Mouse (Mus musculus): ENCODE data around the gene Uba7. TPM values are rescaled to one million over a fixed set of nuclear protein-coding genes. Genes with fewer than 3 reads are reported as not detected.

Gene Uba7
- polyA plus RNA-seq (2015; fragmentation: Nextera tagmentation; extraction: Ambion mirVana), result 32.8 and 35.5 TPM in 2 replicates

DNA sequence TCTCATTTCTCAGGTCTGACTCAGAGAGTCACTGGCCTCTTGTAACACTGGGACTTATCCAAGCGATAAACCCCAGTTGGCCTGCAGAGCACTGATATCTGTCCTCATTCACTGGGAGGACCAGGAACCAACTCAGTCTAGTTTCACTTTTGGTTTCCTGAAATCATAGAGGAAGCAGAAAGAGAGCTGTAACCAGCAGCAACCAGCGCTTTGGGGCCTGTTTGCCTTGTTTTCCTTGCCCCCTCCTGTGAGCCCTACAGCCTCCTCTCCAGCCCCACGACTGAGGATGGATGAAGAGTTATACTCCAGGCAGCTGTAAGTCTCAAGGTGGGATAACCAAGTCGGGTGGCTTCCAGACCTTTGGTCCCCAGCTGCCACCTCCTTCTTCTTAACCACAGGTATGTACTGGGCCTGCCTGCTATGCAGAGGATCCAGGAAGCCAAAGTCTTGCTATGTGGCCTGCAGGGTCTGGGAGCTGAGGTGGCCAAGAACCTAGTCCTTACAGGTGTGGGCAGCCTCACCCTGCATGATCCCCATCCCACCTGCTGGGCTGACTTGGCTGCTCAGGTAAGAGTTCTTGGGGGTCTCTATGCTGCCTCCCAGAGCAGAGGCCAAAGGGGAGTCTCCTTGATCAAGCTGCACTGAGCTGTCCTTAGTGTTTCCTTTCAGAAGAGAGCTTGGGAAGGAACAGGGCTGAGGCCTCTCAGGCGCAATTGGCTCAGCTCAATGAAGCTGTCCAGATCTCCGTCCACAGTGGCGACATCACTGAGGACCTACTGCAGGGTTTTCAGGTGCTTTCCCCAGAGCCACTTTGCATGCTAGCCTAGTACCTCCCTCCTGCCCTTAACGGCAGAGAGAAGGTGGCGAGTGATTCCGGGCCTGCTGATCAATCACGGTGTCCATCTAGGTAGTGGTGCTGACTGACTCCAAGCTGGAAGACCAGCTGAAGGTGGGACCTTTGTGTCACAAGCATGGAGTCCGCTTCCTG is at the start of gene Uba7:
Gene Uba7 (plus strand): TSS at position 107 of the 988 bp plus-strand sequence.
- ATAC-seq, result peak; percentile 93
- peak within 1 kb of the TSS; percentile 43 for H3K4me3 ChIP-seq (ENCODE audit: low read length)
- H3K27me3 ChIP-seq (replicated peaks; ENCODE audit: control insufficient read depth, insufficient read depth, low read length), result no peaks in the 10 kb centered on the region
- no peaks in the 10 kb centered on the region for H3K9me3 ChIP-seq (ENCODE audit: control insufficient read depth, low read length)
- peaks cover 18% of the 10 kb centered on the region for H3K4me1 ChIP-seq (ENCODE audit: control insufficient read depth, insufficient read depth, low read length)
- 61% methylated on average over 12 of the region's 12 CpGs for WGBS
- no peaks in the 10 kb centered on the region for H3K36me3 ChIP-seq (ENCODE audit: control insufficient read depth, insufficient read depth, low read length)
- H3K4me2 ChIP-seq (ENCODE audit: low read depth, low read length), result peak within 1 kb of the TSS; percentile 61
- peak within 1 kb of the TSS; percentile 87 for H3K27ac ChIP-seq (ENCODE audit: low read length)
- peak within 1 kb of the TSS; percentile 66 for H3K9ac ChIP-seq (ENCODE audit: low read depth, low read length)

DNA sequence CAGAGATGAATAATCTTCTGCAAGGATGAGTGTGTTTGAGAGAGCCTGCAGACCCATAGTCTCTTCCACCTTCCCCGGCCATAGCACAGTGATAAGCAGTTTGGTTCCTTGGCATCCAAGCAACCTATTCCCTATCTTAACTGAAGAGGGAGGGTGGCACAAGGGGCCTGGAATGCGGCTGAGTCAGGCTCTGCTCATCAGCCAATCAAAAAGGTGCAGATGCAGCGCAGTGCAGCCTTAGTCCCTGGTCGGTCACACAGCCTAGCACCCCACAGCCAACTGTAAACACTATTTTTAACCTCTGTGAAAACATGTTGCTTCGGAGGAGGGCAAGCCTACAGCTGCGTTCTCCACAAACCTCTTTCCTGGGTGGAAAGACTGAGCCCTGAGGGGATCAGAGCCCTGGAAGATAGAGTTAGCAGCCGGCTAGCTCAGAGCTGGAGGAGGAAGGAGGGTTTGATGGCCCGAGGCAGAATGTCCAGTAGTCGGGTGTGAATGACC is 48.3 kb upstream of the Uba7 start:
- Histone ChIP-seq H3K27me3 (replicated peaks; ENCODE audit: control insufficient read depth, insufficient read depth, low read length) (no peaks in the 10 kb centered on the region), H3K4me1 (ENCODE audit: control insufficient read depth, insufficient read depth, low read length) (peaks cover 21% of the 10 kb centered on the region), H3K27ac (ENCODE audit: low read length) (no peak overlapping the region), H3K4me3 (ENCODE audit: low read length) (no peak overlapping the region), H3K36me3 (ENCODE audit: control insufficient read depth, insufficient read depth, low read length) (no peaks in the 10 kb centered on the region), H3K4me2 (ENCODE audit: low read depth, low read length) (no peak overlapping the region), H3K9me3 (ENCODE audit: control insufficient read depth, low read length) (no peaks in the 10 kb centered on the region), H3K9ac (ENCODE audit: low read depth, low read length) (no peak overlapping the region)
- no peak for ATAC-seq
- WGBS, result 41% methylated on average over 9 of the region's 9 CpGs

DNA sequence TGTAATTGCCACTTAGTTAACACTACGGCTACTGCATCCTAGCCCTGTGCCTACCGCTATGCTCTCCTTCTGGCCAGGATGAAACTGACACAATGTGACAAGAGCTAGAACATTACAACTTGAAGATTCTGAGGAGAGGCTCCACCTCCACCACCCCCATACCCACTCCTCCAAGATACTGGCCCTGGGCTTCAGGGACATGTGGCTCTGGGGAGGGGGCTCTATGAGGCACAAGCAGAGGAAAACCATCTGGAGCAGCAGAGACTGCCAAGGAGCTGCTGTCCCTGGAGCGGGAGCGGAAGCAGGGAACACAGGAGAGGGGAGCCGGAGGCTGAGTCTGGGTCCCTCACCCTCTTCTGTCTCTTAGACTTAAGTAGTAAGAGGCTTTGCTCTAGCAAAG is 47.6 kb upstream of the Uba7 start:
- ATAC-seq, result no peak
- WGBS, result 67% methylated on average over 5 of the region's 5 CpGs
- Histone ChIP-seq H3K9ac (ENCODE audit: low read depth, low read length) (0 out of 2 replicates have a peak overlapping the region, but pooled peaks have one; percentile 2), H3K4me3 (ENCODE audit: low read length) (no peak overlapping the region), H3K27me3 (replicated peaks; ENCODE audit: control insufficient read depth, insufficient read depth, low read length) (no peaks in the 10 kb centered on the region), H3K4me1 (ENCODE audit: control insufficient read depth, insufficient read depth, low read length) (peaks cover 22% of the 10 kb centered on the region), H3K36me3 (ENCODE audit: control insufficient read depth, insufficient read depth, low read length) (no peaks in the 10 kb centered on the region), H3K27ac (ENCODE audit: low read length) (no peak overlapping the region), H3K4me2 (ENCODE audit: low read depth, low read length) (no peak overlapping the region), H3K9me3 (ENCODE audit: control insufficient read depth, low read length) (no peaks in the 10 kb centered on the region)

DNA sequence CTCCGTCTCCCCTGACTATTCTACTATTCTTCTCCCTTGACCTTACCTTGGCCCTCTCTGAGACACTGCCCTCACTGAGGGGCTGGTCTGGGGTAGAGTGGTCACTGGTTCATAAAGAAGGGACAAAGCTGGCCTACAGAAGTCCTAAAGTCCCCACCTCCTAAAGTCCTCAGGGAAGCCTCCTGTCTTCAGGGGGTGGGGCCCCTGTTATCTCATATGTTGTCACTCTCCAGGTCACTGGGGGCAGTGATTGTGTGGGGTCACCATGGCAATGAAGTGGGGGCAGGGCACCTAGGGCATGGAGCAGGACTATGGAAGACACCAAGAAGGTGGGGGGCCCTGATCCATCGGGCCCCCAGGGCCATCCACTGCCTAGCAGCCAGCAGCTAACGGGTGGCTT is 47.1 kb upstream of the Uba7 start, which contains the start of gene Actl11:
Gene Actl11 (plus strand): TSS at position 301 of the 400 bp plus-strand sequence.
- no peaks in the 10 kb centered on the region for H3K36me3 ChIP-seq (ENCODE audit: control insufficient read depth, insufficient read depth, low read length)
- H3K4me3 ChIP-seq (ENCODE audit: low read length), result no peak within 1 kb of the TSS
- H3K4me1 ChIP-seq (ENCODE audit: control insufficient read depth, insufficient read depth, low read length), result peaks cover 22% of the 10 kb centered on the region
- ATAC-seq, result 0 out of 2 replicates have a peak, but pooled peaks have one; percentile 34
- no peak within 1 kb of the TSS for H3K27ac ChIP-seq (ENCODE audit: low read length)
- no peaks in the 10 kb centered on the region for H3K27me3 ChIP-seq (replicated peaks; ENCODE audit: control insufficient read depth, insufficient read depth, low read length)
- WGBS, result 72% methylated on average over 3 of the region's 3 CpGs
- H3K9ac ChIP-seq (ENCODE audit: low read depth, low read length), result 0 out of 2 replicates have a peak within 1 kb of the TSS, but pooled peaks have one; percentile 2
- no peaks in the 10 kb centered on the region for H3K9me3 ChIP-seq (ENCODE audit: control insufficient read depth, low read length)
- H3K4me2 ChIP-seq (ENCODE audit: low read depth, low read length), result no peak within 1 kb of the TSS

DNA sequence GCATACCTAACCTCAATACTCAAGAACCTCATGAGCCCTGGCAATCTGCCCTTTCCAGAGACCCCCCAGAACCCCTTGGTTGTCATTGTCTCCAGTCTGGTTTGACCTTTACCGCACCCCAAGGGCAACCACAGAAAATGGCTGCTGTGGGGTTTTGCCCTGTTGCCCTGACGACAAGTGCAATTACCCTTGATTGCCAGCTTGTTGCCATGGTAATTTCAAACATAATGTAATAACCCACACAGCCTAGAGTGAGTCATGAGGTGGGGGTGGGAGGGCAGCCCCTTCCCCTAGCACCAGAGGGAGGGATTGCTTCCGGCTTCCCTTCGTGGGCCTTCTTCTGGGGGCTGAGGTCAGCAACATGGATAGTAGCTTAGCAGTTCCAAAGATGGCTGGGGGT is 43.1 kb upstream of the Uba7 start:
- ATAC-seq, result no peak
- Histone ChIP-seq H3K4me2 (ENCODE audit: low read depth, low read length) (no peak overlapping the region), H3K4me1 (ENCODE audit: control insufficient read depth, insufficient read depth, low read length) (peaks cover 31% of the 10 kb centered on the region), H3K4me3 (ENCODE audit: low read length) (no peak overlapping the region), H3K9ac (ENCODE audit: low read depth, low read length) (no peak overlapping the region), H3K27ac (ENCODE audit: low read length) (no peak overlapping the region), H3K27me3 (replicated peaks; ENCODE audit: control insufficient read depth, insufficient read depth, low read length) (peaks cover 14% of the 10 kb centered on the region), H3K36me3 (ENCODE audit: control insufficient read depth, insufficient read depth, low read length) (no peaks in the 10 kb centered on the region), H3K9me3 (ENCODE audit: control insufficient read depth, low read length) (no peaks in the 10 kb centered on the region)
- WGBS, result 61% methylated on average over 4 of the region's 4 CpGs

DNA sequence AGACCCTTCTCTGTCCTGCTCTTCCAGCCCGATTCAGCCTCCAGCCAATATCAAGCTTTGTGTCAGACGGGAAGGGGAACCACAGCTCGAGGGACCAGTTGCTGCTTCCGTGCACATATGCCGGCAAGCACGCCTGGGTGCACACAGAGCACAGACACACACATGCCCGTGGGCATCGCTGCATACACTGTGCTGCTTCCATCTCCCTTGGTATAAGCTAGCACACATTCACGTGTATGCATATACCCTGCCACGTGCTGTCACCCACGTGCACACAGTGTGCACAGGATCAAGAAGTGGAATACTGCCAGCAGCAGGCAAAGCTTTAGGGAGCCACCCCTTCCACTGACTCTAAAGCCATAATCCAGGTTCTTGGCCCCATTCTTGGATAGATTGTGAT is 41.2 kb upstream of the Uba7 start:
- H3K27ac ChIP-seq (ENCODE audit: low read length), result no peak overlapping the region
- no peaks in the 10 kb centered on the region for H3K9me3 ChIP-seq (ENCODE audit: control insufficient read depth, low read length)
- no peak overlapping the region for H3K9ac ChIP-seq (ENCODE audit: low read depth, low read length)
- no peak overlapping the region for H3K4me3 ChIP-seq (ENCODE audit: low read length)
- H3K36me3 ChIP-seq (ENCODE audit: control insufficient read depth, insufficient read depth, low read length), result no peaks in the 10 kb centered on the region
- H3K4me1 ChIP-seq (ENCODE audit: control insufficient read depth, insufficient read depth, low read length), result peaks cover 22% of the 10 kb centered on the region
- no peak overlapping the region for H3K4me2 ChIP-seq (ENCODE audit: low read depth, low read length)
- H3K27me3 ChIP-seq (replicated peaks; ENCODE audit: control insufficient read depth, insufficient read depth, low read length), result peaks cover 16% of the 10 kb centered on the region
- ATAC-seq, result no peak
- WGBS, result 85% methylated on average over 11 of the region's 11 CpGs

DNA sequence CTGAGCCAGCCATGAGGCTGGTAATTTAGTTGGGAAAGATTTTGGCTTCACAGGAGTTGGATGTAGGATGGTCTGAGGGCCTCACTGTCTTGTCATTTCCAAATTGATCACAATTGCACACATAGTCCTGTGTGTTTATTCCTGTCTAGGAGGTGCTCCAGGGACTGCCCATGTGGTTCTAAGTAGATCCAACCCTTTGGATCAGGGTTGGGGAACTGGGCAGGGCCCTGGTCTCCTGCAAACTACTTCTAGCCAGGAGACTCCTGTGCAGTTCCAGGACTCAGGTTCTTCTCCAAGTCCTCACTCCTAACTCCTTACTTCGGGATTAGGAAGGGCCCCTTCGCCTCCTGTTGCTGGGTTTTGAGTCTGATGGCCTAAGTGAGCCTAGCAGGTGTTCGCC is 39.9 kb upstream of the Uba7 start, which contains the start of gene Camkv:
Gene Camkv (plus strand): TSS at position 301 of the 400 bp plus-strand sequence.
- peak within 1 kb of the TSS; percentile 94 for H3K4me2 ChIP-seq (ENCODE audit: low read depth, low read length)
- H3K36me3 ChIP-seq (ENCODE audit: control insufficient read depth, insufficient read depth, low read length), result no peaks in the 10 kb centered on the region
- no peaks in the 10 kb centered on the region for H3K9me3 ChIP-seq (ENCODE audit: control insufficient read depth, low read length)
- no peak for ATAC-seq
- 13% methylated on average over 3 of the region's 3 CpGs for WGBS
- peak within 1 kb of the TSS; percentile 53 for H3K4me3 ChIP-seq (ENCODE audit: low read length)
- peaks cover 16% of the 10 kb centered on the region for H3K27me3 ChIP-seq (replicated peaks; ENCODE audit: control insufficient read depth, insufficient read depth, low read length)
- peak within 1 kb of the TSS; percentile 66 for H3K9ac ChIP-seq (ENCODE audit: low read depth, low read length)
- peaks cover 22% of the 10 kb centered on the region for H3K4me1 ChIP-seq (ENCODE audit: control insufficient read depth, insufficient read depth, low read length)
- no peak within 1 kb of the TSS for H3K27ac ChIP-seq (ENCODE audit: low read length)

DNA sequence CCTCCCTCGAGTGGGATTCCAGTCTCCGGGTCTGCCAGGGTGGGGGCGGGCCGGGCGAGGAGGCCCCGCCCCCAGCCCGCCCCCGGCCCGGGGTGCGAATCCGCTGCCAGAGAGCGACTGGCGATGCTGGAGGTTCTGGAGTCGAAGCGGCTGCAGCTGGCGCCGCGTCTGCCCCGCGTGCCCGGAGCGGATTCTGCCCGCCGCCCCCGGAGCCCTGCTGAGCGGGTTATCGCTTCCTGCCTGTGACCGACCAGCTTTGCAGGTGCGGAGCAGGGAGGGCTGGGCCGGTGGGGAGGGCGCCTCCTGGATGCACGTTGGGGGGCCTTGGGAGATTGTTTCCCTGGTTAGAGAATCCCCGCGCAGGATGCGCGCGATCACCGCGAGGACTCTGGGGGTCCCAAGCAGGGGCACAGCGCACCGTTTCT is 39.5 kb upstream of the Uba7 start:
- H3K4me3 ChIP-seq (ENCODE audit: low read length), result peak overlapping the region; percentile 53
- 1% methylated on average over 40 of the region's 41 CpGs for WGBS
- no peak overlapping the region for H3K27ac ChIP-seq (ENCODE audit: low read length)
- 0 out of 2 replicates have a peak, but pooled peaks have one; percentile 29 for ATAC-seq
- peaks cover 16% of the 10 kb centered on the region for H3K27me3 ChIP-seq (replicated peaks; ENCODE audit: control insufficient read depth, insufficient read depth, low read length)
- H3K9me3 ChIP-seq (ENCODE audit: control insufficient read depth, low read length), result no peaks in the 10 kb centered on the region
- peak overlapping the region; percentile 94 for H3K4me2 ChIP-seq (ENCODE audit: low read depth, low read length)
- peaks cover 19% of the 10 kb centered on the region for H3K4me1 ChIP-seq (ENCODE audit: control insufficient read depth, insufficient read depth, low read length)
- no peaks in the 10 kb centered on the region for H3K36me3 ChIP-seq (ENCODE audit: control insufficient read depth, insufficient read depth, low read length)
- H3K9ac ChIP-seq (ENCODE audit: low read depth, low read length), result peak overlapping the region; percentile 66

DNA sequence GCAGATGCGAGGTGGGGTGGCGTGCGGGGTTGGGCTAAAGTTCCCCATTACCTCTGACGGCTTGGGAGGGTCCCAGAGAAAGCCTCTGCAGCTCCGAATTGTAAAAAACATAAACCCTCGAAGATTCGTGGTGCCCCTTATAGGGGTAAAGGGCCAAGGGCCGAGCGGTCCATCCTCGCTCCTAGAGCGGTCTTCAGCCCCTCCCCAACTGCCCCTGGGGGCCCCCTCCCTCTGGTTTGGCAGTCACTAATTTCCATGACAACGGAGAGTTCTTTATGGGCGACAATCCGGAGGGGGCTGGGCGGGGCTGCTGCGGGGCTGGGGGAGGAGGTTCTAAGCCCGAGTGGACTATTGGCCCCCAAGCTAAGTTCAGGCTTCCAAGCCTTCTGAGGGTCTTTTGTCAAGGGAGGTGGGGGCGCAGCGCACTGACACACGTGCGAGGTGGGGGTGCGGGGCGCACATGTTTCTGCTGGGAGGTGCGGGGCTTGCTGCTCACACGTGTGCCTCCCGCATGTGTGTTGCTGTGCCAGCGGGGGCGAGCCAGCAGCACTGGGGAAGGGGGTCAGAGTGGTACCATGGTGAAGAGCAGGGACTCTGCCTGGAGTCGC is 39.0 kb upstream of the Uba7 start:
- Histone ChIP-seq H3K4me2 (ENCODE audit: low read depth, low read length) (peak overlapping the region; percentile 94), H3K4me1 (ENCODE audit: control insufficient read depth, insufficient read depth, low read length) (peaks cover 14% of the 10 kb centered on the region), H3K9me3 (ENCODE audit: control insufficient read depth, low read length) (no peaks in the 10 kb centered on the region), H3K4me3 (ENCODE audit: low read length) (peak overlapping the region; percentile 53), H3K36me3 (ENCODE audit: control insufficient read depth, insufficient read depth, low read length) (no peaks in the 10 kb centered on the region), H3K27ac (ENCODE audit: low read length) (no peak overlapping the region), H3K9ac (ENCODE audit: low read depth, low read length) (peak overlapping the region; percentile 66), H3K27me3 (replicated peaks; ENCODE audit: control insufficient read depth, insufficient read depth, low read length) (peaks cover 16% of the 10 kb centered on the region)
- WGBS, result 4% methylated on average over 29 of the region's 29 CpGs
- 0 out of 2 replicates have a peak, but pooled peaks have one; percentile 21 for ATAC-seq

Measured in intestine, embryonic 16.5 days (tissue).